Mouse (Mus musculus) gastrocnemius, postnatal 14 days (tissue): ENCODE data around the gene Dctpp1. TPM values are rescaled to one million over a fixed set of nuclear protein-coding genes. Genes with fewer than 3 reads are reported as not detected.

Experiments used
- DNase-seq: peaks from one replicate; pipeline ENCODE4 v3.0.0; 2021; ENCODE audit warnings: mixed read lengths
- intact Hi-C: fragments of 180-260 bp; cut with DNase I; formaldehyde crosslinking; loops from one replicate; pipeline ENCODE4 v1.15.1; 2025; ENCODE audit warnings: low total_unique reads
- total RNA-seq, 2 experiments: library from RNA; stranded (reverse); gene quantifications; 2 replicates each; pipeline ENCODE4 v1.2.3; 2021

Gene Dctpp1
- total RNA-seq, 2 experiments from 2014 or later = 24.7 to 27.0 TPM

- intact Hi-C loops = no loop called here
- DNase-seq = no peak
Observed at GRCm38 (mm10) chr7:127233765-127234164, 26.7 kb downstream of the Dctpp1 start.

GRCm38 (mm10) chr7:127233368-127233749, 27.1 kb downstream of the Dctpp1 start:
- DNase-seq = no peak
- intact Hi-C loops = no loop called here

GRCm38 (mm10) chr7:127232622-127233367, 27.7 kb downstream of the Dctpp1 start, which contains the start of the genes Zfp553 and Sept1:
Gene Zfp553 (plus strand): TSS chr7:127233061.
Gene Sept1 (minus strand): TSS chr7:127233130.
- intact Hi-C loops = no loop called here

GRCm38 (mm10) chr7:127231826-127232621, 28.5 kb downstream of the Dctpp1 start:
- DNase-seq = no peak
- intact Hi-C loops = no loop called here

More at GRCm38 (mm10) chr7:127232622-127233367, 27.7 kb downstream of the Dctpp1 start, which contains the start of the genes Zfp553 and Sept1:
- DNase-seq = peak; percentile 85

- intact Hi-C loops = no loop called here
- DNase-seq = no peak
Observed at GRCm38 (mm10) chr7:127231376-127231775, 29.1 kb downstream of the Dctpp1 start.

GRCm38 (mm10) chr7:127228615-127229303, 31.8 kb downstream of the Dctpp1 start:
- DNase-seq = peak; percentile 80
- intact Hi-C loops = no loop called here

- no peak for DNase-seq
- intact Hi-C loops = no loop called here
Observed at GRCm38 (mm10) chr7:127225147-127225995, 35.1 kb downstream of the Dctpp1 start.

GRCm38 (mm10) chr7:127224616-127225015, 35.9 kb downstream of the Dctpp1 start:
- intact Hi-C loops = no loop called here

GRCm38 (mm10) chr7:127223515-127224478, 36.7 kb downstream of the Dctpp1 start:
- no peak for DNase-seq
- intact Hi-C loops = no loop called here

More at GRCm38 (mm10) chr7:127224616-127225015, 35.9 kb downstream of the Dctpp1 start:
- DNase-seq = no peak

- DNase-seq = no peak
- intact Hi-C loops = no loop called here
Observed at GRCm38 (mm10) chr7:127223106-127223505, 37.4 kb downstream of the Dctpp1 start.

GRCm38 (mm10) chr7:127220440-127220839, 40.1 kb downstream of the Dctpp1 start:
- intact Hi-C loops = no loop called here
- no peak for DNase-seq

GRCm38 (mm10) chr7:127218670-127219069, 41.8 kb downstream of the Dctpp1 start:
- intact Hi-C loops = no loop called here
- no peak for DNase-seq

- no peak for DNase-seq
- intact Hi-C loops = no loop called here
Observed at GRCm38 (mm10) chr7:127217901-127218642, 42.4 kb downstream of the Dctpp1 start.

GRCm38 (mm10) chr7:127217475-127217874, 43.0 kb downstream of the Dctpp1 start:
- no peak for DNase-seq
- intact Hi-C loops = no loop called here

- intact Hi-C loops = no loop called here
Observed at GRCm38 (mm10) chr7:127216307-127216706, 44.2 kb downstream of the Dctpp1 start.

GRCm38 (mm10) chr7:127214981-127215871, 45.3 kb downstream of the Dctpp1 start:
- DNase-seq = peak; percentile 75
- intact Hi-C loops = no loop called here

More at GRCm38 (mm10) chr7:127216307-127216706, 44.2 kb downstream of the Dctpp1 start:
- no peak for DNase-seq
